Mouse (Mus musculus): ENCODE results near the gene Gnat2. TPM values are rescaled to one million over a fixed set of nuclear protein-coding genes. Genes with fewer than 3 reads are reported as not detected.
A peak's percentile ranks its signal among the peaks of the same experiment; 100 is the strongest.

Gene Gnat2
- polyA plus RNA-seq, 1 experiment from 2014 or later = 1.9 TPM

- 48% methylated on average over 5 of the region's 5 CpGs for WGBS
- no peak overlapping the region for H3K4me3 ChIP-seq (ENCODE audit: low read length)
- H3K36me3 ChIP-seq (ENCODE audit: insufficient read depth, low read length) = no peaks in the 10 kb centered on the region
- no peaks in the 10 kb centered on the region for H3K27me3 ChIP-seq (ENCODE audit: insufficient read depth, low read length)
- no peak overlapping the region for H3K9ac ChIP-seq (replicated peaks; ENCODE audit: low read length)
- H3K9me3 ChIP-seq (ENCODE audit: low read length) = no peaks in the 10 kb centered on the region
- peaks cover 27% of the 10 kb centered on the region for H3K4me1 ChIP-seq (ENCODE audit: insufficient read depth, low read length)
- H3K4me2 ChIP-seq (replicated peaks; ENCODE audit: low read depth, low read length) = no peak overlapping the region
- no peak overlapping the region for H3K27ac ChIP-seq (ENCODE audit: low read length)
- ATAC-seq (ENCODE audit: low FRiP score, low TSS enrichment) = no peak
These were observed 35.9 kb downstream of the Gnat2 start for GRCm38 (mm10) chr3:108128520-108128919.

- peaks cover 27% of the 10 kb centered on the region for H3K4me1 ChIP-seq (ENCODE audit: insufficient read depth, low read length)
- no peak for ATAC-seq (ENCODE audit: low FRiP score, low TSS enrichment)
- no peak overlapping the region for H3K4me2 ChIP-seq (replicated peaks; ENCODE audit: low read depth, low read length)
- no peak overlapping the region for H3K9ac ChIP-seq (replicated peaks; ENCODE audit: low read length)
- no peaks in the 10 kb centered on the region for H3K9me3 ChIP-seq (ENCODE audit: low read length)
- no peak overlapping the region for H3K27ac ChIP-seq (ENCODE audit: low read length)
- 74% methylated on average over 4 of the region's 4 CpGs for WGBS
- H3K27me3 ChIP-seq (ENCODE audit: insufficient read depth, low read length) = no peaks in the 10 kb centered on the region
- H3K4me3 ChIP-seq (ENCODE audit: low read length) = no peak overlapping the region
- H3K36me3 ChIP-seq (ENCODE audit: insufficient read depth, low read length) = no peaks in the 10 kb centered on the region
These were observed 36.8 kb downstream of the Gnat2 start for GRCm38 (mm10) chr3:108129367-108129766.

- peaks cover 27% of the 10 kb centered on the region for H3K4me1 ChIP-seq (ENCODE audit: insufficient read depth, low read length)
- H3K27ac ChIP-seq (ENCODE audit: low read length) = no peak overlapping the region
- H3K4me3 ChIP-seq (ENCODE audit: low read length) = no peak overlapping the region
- H3K27me3 ChIP-seq (ENCODE audit: insufficient read depth, low read length) = no peaks in the 10 kb centered on the region
- WGBS = 87% methylated on average over 4 of the region's 4 CpGs
- no peak overlapping the region for H3K9ac ChIP-seq (replicated peaks; ENCODE audit: low read length)
- H3K4me2 ChIP-seq (replicated peaks; ENCODE audit: low read depth, low read length) = no peak overlapping the region
- H3K9me3 ChIP-seq (ENCODE audit: low read length) = no peaks in the 10 kb centered on the region
- no peaks in the 10 kb centered on the region for H3K36me3 ChIP-seq (ENCODE audit: insufficient read depth, low read length)
- no peak for ATAC-seq (ENCODE audit: low FRiP score, low TSS enrichment)
These were observed 37.2 kb downstream of the Gnat2 start for GRCm38 (mm10) chr3:108129804-108130203.

- no peaks in the 10 kb centered on the region for H3K9me3 ChIP-seq (ENCODE audit: low read length)
- no peak overlapping the region for H3K27ac ChIP-seq (ENCODE audit: low read length)
- no peak overlapping the region for H3K9ac ChIP-seq (replicated peaks; ENCODE audit: low read length)
- H3K4me3 ChIP-seq (ENCODE audit: low read length) = no peak overlapping the region
- ATAC-seq (ENCODE audit: low FRiP score, low TSS enrichment) = peak; percentile 78
- H3K36me3 ChIP-seq (ENCODE audit: insufficient read depth, low read length) = no peaks in the 10 kb centered on the region
- H3K27me3 ChIP-seq (ENCODE audit: insufficient read depth, low read length) = no peaks in the 10 kb centered on the region
- no peak overlapping the region for H3K4me2 ChIP-seq (replicated peaks; ENCODE audit: low read depth, low read length)
- WGBS = 73% methylated on average over 5 of the region's 5 CpGs
- H3K4me1 ChIP-seq (ENCODE audit: insufficient read depth, low read length) = peaks cover 27% of the 10 kb centered on the region
These were observed 38.6 kb downstream of the Gnat2 start for GRCm38 (mm10) chr3:108131216-108131615.

GRCm38 (mm10) chr3:108131821-108132220, 39.2 kb downstream of the Gnat2 start:
- peaks cover 2% of the 10 kb centered on the region; the same call in 1 of the 2 replicates for H3K36me3 ChIP-seq (ENCODE audit: insufficient read depth, low read length)
- no peak overlapping the region for H3K4me3 ChIP-seq (ENCODE audit: low read length)
- 0 out of 2 replicates have a peak, but pooled peaks have one; percentile 42 for ATAC-seq (ENCODE audit: low FRiP score, low TSS enrichment)
- no peaks in the 10 kb centered on the region for H3K9me3 ChIP-seq (ENCODE audit: low read length)
- WGBS = 65% methylated on average over 1 of the region's 1 CpGs
- H3K4me2 ChIP-seq (replicated peaks; ENCODE audit: low read depth, low read length) = no peak overlapping the region
- no peaks in the 10 kb centered on the region for H3K27me3 ChIP-seq (ENCODE audit: insufficient read depth, low read length)
- H3K27ac ChIP-seq (ENCODE audit: low read length) = peak overlapping the region; percentile 13; the same call in 1 of the 2 replicates
- peaks cover 27% of the 10 kb centered on the region for H3K4me1 ChIP-seq (ENCODE audit: insufficient read depth, low read length)
- H3K9ac ChIP-seq (replicated peaks; ENCODE audit: low read length) = no peak overlapping the region

GRCm38 (mm10) chr3:108132484-108132883, 39.9 kb downstream of the Gnat2 start:
- WGBS = 41% methylated on average over 1 of the region's 1 CpGs
- Histone ChIP-seq H3K9me3 (ENCODE audit: low read length) (no peaks in the 10 kb centered on the region), H3K36me3 (ENCODE audit: insufficient read depth, low read length) (peaks cover 5% of the 10 kb centered on the region; the same call in 1 of the 2 replicates), H3K4me1 (ENCODE audit: insufficient read depth, low read length) (peaks cover 27% of the 10 kb centered on the region), H3K27me3 (ENCODE audit: insufficient read depth, low read length) (no peaks in the 10 kb centered on the region), H3K27ac (ENCODE audit: low read length) (peak overlapping the region; percentile 31; the same call in 1 of the 2 replicates), H3K9ac (replicated peaks; ENCODE audit: low read length) (no peak overlapping the region), H3K4me3 (ENCODE audit: low read length) (no peak overlapping the region), H3K4me2 (replicated peaks; ENCODE audit: low read depth, low read length) (no peak overlapping the region)
- no peak for ATAC-seq (ENCODE audit: low FRiP score, low TSS enrichment)

- 76% methylated on average over 11 of the region's 11 CpGs for whole genome bisulfite sequencing
- Histone ChIP-seq H3K27ac (ENCODE audit: low read length) (no peak overlapping the region), H3K9me3 (ENCODE audit: low read length) (no peaks in the 10 kb centered on the region), H3K27me3 (ENCODE audit: insufficient read depth, low read length) (no peaks in the 10 kb centered on the region), H3K9ac (replicated peaks; ENCODE audit: low read length) (no peak overlapping the region), H3K36me3 (ENCODE audit: insufficient read depth, low read length) (peaks cover 5% of the 10 kb centered on the region; the same call in 1 of the 2 replicates), H3K4me3 (ENCODE audit: low read length) (no peak overlapping the region), H3K4me1 (ENCODE audit: insufficient read depth, low read length) (peaks cover 20% of the 10 kb centered on the region), H3K4me2 (replicated peaks; ENCODE audit: low read depth, low read length) (no peak overlapping the region)
- ATAC-seq (ENCODE audit: low FRiP score, low TSS enrichment) = no peak
These were observed 42.1 kb downstream of the Gnat2 start for GRCm38 (mm10) chr3:108134701-108135100.

GRCm38 (mm10) chr3:108139113-108139512, 46.5 kb downstream of the Gnat2 start:
- Histone ChIP-seq H3K27ac (ENCODE audit: low read length) (no peak overlapping the region), H3K4me2 (replicated peaks; ENCODE audit: low read depth, low read length) (no peak overlapping the region), H3K9me3 (ENCODE audit: low read length) (no peaks in the 10 kb centered on the region), H3K4me3 (ENCODE audit: low read length) (no peak overlapping the region), H3K27me3 (ENCODE audit: insufficient read depth, low read length) (no peaks in the 10 kb centered on the region), H3K36me3 (ENCODE audit: insufficient read depth, low read length) (peaks cover 12% of the 10 kb centered on the region; the same call in 1 of the 2 replicates), H3K9ac (replicated peaks; ENCODE audit: low read length) (no peak overlapping the region), H3K4me1 (ENCODE audit: insufficient read depth, low read length) (0 out of 2 replicates have a peak, but pooled peaks cover 4% of the 10 kb centered on the region)
- no peak for ATAC-seq (ENCODE audit: low FRiP score, low TSS enrichment)
- WGBS = 81% methylated on average over 1 of the region's 1 CpGs

- peaks cover 12% of the 10 kb centered on the region; the same call in 1 of the 2 replicates for H3K36me3 ChIP-seq (ENCODE audit: insufficient read depth, low read length)
- H3K27ac ChIP-seq (ENCODE audit: low read length) = no peak overlapping the region
- no peaks in the 10 kb centered on the region for H3K27me3 ChIP-seq (ENCODE audit: insufficient read depth, low read length)
- ATAC-seq (ENCODE audit: low FRiP score, low TSS enrichment) = no peak
- peaks cover 14% of the 10 kb centered on the region for H3K4me1 ChIP-seq (ENCODE audit: insufficient read depth, low read length)
- no peak overlapping the region for H3K4me2 ChIP-seq (replicated peaks; ENCODE audit: low read depth, low read length)
- no peak overlapping the region for H3K4me3 ChIP-seq (ENCODE audit: low read length)
- WGBS = 76% methylated on average over 4 of the region's 4 CpGs
- no peak overlapping the region for H3K9ac ChIP-seq (replicated peaks; ENCODE audit: low read length)
- no peaks in the 10 kb centered on the region for H3K9me3 ChIP-seq (ENCODE audit: low read length)
These were observed 48.2 kb downstream of the Gnat2 start for GRCm38 (mm10) chr3:108140786-108141185.

GRCm38 (mm10) chr3:108145534-108146445, 53.2 kb downstream of the Gnat2 start, which contains the start of gene Gnai3:
TSS of gene Gnai3 (minus strand) at chr3:108146146.
- 0% methylated on average over 62 of the region's 63 CpGs for WGBS
- ATAC-seq (ENCODE audit: low FRiP score, low TSS enrichment) = peak; percentile 93

More at GRCm38 (mm10) chr3:108145534-108146445, 53.2 kb downstream of the Gnat2 start, which contains the start of gene Gnai3:
- Histone ChIP-seq H3K36me3 (ENCODE audit: insufficient read depth, low read length) (no peaks in the 10 kb centered on the region), H3K27me3 (ENCODE audit: insufficient read depth, low read length) (no peaks in the 10 kb centered on the region), H3K4me2 (replicated peaks; ENCODE audit: low read depth, low read length) (peak within 1 kb of the TSS; percentile 91), H3K9me3 (ENCODE audit: low read length) (no peaks in the 10 kb centered on the region), H3K27ac (ENCODE audit: low read length) (peak within 1 kb of the TSS; percentile 93), H3K4me3 (ENCODE audit: low read length) (peak within 1 kb of the TSS; percentile 85), H3K9ac (replicated peaks; ENCODE audit: low read length) (peak within 1 kb of the TSS; percentile 88), H3K4me1 (ENCODE audit: insufficient read depth, low read length) (peaks cover 27% of the 10 kb centered on the region)

All from kidney, embryonic 16.5 days (tissue).